Mouse (Mus musculus) 3134 (cell line): ENCODE measurements around the gene Rhox2c.
"Not testable (repeated sequence)": the region's sequence is repeated elsewhere in the genome, so short reads cannot be mapped to it uniquely, and the experiment has no call there.

Source experiments
- DNase-seq: peaks from one replicate; pipeline ENCODE4 v3.0.0-alpha.2; 2011; ENCODE audit warnings: low spot score; ENCODE audit not compliant: insufficient read length; ENCODE audit errors: extremely low read depth

The Rhox2c gene

GRCm38 (mm10) chrX:37453380-37453779, at the start of gene Rhox2c:
TSS of gene Rhox2c (plus strand) at chrX:37453680.
- not testable (repeated sequence) for DNase-seq

GRCm38 (mm10) chrX:37411767-37412166, 41.7 kb upstream of the Rhox2c start, which contains the start of gene Rhox2b:
TSS of gene Rhox2b (plus strand) at chrX:37412067.
- not testable (repeated sequence) for DNase-seq

GRCm38 (mm10) chrX:37432194-37432593, 21.3 kb upstream of the Rhox2c start, which contains the start of gene Rhox4b:
TSS of gene Rhox4b (plus strand) at chrX:37432494.
- not testable (repeated sequence) for DNase-seq

GRCm38 (mm10) chrX:37458285-37458684, 4.8 kb downstream of the Rhox2c start, which contains the start of gene Rhox3c:
TSS of gene Rhox3c (plus strand) at chrX:37458585.
- DNase-seq: not testable (repeated sequence)

GRCm38 (mm10) chrX:37480037-37480436, 26.6 kb downstream of the Rhox2c start, which contains the start of gene Rhox4c:
TSS of gene Rhox4c (plus strand) at chrX:37480337.
- DNase-seq: not testable (repeated sequence)

- DNase-seq: not testable (repeated sequence)
Observed at GRCm38 (mm10) chrX:37514059-37514458, 60.6 kb downstream of the Rhox2c start, which contains the start of gene Rhox4d. TSS of gene Rhox4d (plus strand) at chrX:37514359.
